Mouse (Mus musculus): ENCODE measurements around the gene Sys1. TPM values are rescaled to one million over a fixed set of nuclear protein-coding genes. Genes with fewer than 3 reads are reported as not detected.

Sys1 gene
- 10 to 100 TPM; 43.9 to 45.8 TPM for total RNA-seq (2021)
- long read RNA-seq, transcript Sys1-201 (4 exons, 1,606 nt) = major isoform, 55 of 80 reads
- long read RNA-seq, partial matches to known transcripts = 20 of 80 reads
- long read RNA-seq, other reads (novel, unspliced or antisense) = 4 of 80 reads

DNA sequence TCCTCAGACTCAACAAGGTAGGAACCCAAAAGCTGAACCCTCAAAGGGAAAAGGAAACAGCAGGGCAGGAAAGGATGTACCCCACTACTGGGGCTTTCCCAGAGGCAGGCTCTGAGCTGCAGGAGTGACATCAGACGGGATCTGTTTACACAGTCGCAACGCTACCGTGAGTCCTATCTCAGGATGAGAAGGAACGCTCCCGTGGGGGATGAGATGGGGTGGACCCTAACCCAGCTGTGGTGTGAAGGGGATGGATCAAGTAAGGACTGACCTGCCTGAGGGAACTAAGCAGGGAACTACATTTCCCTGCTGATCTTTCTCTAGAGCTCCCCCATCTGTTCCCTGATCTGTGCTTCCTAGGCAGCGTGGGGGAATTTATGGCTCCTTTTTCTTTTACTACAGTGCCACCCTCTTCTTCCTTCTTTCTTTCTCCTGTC lies at the start of gene Sys1:
Gene Sys1 (plus strand): TSS at position 101 of the 437 bp plus-strand sequence.
- DNase-seq (ENCODE audit: low spot score in 2 of 2) = peak; percentile 41 to 44

DNA sequence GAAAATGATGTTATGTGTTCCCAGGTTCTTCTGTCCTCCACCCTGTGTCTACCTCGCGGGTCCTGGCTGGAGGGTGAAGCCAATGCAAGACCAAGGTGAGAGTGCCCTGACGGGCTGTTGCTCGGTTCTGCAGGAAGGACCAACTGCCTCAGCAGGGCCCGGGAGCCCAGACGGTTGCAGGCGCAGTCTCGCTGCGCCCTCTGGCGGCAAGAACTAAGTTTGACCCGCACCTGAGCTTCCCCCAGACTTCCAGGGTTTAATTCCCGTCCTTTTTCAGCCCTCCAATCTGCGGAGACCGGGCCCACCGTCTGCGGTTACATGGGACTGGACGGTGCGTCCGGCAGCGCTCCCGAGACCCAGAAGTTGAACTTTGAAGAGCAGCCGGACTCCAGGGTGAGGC lies 49.1 kb upstream of the Sys1 start:
- peak; percentile 77 to 83 for DNase-seq (ENCODE audit: low spot score in 2 of 2)

DNA sequence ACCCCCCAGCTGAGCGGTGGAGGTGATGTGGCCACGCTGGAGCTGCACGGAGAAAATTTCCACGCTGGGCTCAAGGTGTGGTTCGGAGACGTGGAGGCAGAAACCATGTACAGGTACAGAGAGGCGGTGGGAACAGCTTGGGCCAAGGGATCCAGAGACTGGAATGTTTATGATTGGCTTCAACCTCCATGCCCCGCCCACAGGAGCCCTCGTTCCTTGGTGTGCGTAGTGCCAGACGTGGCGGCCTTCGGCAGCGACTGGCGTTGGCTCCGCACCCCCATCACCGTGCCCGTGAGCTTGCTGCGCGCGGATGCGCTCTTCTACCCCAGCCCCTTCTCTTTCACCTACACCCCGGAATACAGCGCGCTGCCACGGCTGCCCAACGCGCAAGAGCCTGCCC lies 42.6 kb upstream of the Sys1 start:
- no peak for DNase-seq (ENCODE audit: low spot score in 2 of 2)

DNA sequence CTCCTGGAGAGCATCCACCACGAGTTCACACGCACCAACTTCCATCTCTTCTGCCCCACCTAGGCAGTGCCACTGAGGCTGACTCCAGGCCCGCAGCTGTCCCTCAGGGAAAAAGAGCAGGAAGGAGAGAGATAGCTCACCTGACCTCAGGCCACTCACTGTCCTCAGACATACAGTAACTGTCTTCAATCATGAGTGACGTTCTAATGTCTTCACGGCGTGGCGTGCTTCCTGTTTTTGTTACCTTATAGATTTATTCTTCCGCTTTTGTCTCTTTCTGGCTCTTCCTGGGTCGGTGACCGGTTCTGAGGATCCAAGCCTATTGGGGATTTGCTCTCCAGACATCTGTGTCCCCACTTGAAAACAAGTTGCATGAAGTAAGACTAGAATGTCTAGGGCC lies 42.2 kb upstream of the Sys1 start:
- no peak for DNase-seq (ENCODE audit: low spot score in 2 of 2)

DNA sequence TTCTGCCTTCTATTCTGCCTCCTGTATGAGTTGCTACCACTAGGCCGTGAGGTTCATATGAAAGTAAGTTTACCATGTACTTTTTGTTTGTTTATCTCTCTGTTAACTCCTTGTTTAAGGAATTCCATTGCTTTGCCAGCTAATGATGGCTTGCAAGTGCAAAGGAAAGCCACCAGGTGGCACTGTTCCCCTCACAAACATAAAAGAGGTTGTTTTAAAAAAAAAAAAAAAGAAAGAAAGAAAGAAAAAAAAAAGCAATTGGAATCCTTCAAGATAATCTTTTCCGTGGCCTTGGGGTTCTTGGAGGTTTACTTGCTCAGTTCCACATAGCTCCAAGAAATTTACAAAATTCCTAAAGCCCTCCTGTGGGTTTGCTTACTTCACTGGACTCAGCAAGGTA lies 39.6 kb upstream of the Sys1 start:
- peak in 1 of 2 experiments; percentile 53 for DNase-seq (ENCODE audit: low spot score in 2 of 2)

DNA sequence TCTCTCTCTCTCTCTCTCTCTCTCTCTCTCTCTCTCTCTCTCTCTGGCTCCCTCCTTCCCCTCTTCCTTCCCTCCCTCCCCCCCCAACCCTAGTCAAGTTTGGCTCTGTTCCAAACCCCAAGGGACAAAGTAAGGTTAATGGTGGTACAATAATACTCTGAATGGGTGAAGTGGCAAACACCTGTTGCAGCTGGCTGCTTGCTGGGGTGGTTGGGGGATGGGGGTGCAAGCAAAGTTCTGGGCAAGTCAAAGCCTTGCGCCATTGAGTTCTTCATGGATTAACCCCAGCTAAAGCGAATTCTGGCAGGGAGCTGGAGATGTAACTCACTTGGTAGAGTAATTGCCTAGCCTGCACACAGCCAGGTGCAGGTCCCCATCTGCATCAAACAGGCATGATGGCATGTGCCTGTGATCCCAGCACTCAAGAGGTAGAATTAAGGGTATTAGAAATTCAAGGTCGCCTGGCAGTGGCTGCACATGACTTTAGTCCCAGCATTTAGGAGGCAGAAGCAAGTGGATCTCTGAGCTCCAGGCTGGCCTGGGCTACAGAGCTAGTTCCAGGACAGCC lies 38.4 kb upstream of the Sys1 start:
- DNase-seq (ENCODE audit: low spot score in 2 of 2) = no peak

DNA sequence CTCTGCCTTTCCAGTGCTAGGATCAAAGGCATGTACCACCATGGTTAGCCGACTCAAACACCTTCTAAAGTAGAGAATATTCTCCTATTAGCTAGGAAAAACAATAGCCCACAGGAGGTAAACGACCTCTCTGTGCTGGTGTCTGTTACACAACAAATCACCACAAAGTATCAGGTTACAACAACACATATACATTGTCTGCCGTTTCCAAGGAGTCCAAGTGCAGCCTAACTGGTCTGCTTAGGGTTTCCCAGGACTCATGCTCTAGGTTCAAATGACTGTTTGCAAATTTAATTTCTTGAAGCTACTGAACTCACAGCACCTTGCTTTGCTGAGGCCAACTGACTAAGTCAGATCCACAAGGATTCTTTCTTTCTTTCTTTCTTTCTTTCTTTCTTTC lies 37.3 kb upstream of the Sys1 start:
- DNase-seq (ENCODE audit: low spot score in 2 of 2) = no peak

DNA sequence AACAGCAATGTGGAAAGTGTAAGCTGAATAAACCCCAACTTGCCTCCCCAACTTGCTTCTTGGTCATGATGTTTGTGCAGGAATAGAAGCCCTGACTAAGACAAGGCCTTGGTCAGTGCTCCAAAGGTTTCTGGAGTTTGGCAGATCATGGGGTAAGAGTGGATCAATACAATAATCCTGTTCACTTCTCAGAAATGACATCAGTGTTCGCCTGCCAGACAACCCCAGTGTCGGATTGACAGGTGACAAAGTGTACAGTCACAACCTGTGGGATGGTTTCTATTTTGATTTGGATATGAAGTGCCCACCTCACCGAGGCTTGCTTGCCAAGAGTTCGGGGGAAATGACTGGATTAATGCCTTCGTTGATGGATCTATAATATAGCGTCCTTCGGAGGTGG lies 35.5 kb upstream of the Sys1 start:
- DNase-seq (ENCODE audit: low spot score in 2 of 2) = no peak

DNA sequence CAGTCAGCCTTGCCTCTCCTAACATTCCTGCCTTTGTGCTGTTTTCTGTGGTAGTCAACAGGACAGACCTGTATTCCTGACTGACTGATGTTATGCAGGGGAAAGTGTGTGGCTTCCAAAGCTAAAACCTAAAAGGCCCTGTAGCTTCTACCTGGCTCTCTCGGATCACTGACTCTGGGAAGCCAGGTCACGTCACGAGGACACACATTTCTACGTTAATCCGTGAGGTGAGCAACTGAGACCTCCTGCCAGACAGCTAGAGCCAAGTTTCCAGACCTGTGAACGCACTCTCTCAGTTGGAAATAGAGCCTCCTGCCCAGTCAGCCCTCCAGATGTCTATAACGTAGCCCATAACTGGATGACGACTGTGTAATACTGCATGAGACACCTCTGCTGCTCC lies 34.8 kb upstream of the Sys1 start:
- no peak for DNase-seq (ENCODE audit: low spot score in 2 of 2)

DNA sequence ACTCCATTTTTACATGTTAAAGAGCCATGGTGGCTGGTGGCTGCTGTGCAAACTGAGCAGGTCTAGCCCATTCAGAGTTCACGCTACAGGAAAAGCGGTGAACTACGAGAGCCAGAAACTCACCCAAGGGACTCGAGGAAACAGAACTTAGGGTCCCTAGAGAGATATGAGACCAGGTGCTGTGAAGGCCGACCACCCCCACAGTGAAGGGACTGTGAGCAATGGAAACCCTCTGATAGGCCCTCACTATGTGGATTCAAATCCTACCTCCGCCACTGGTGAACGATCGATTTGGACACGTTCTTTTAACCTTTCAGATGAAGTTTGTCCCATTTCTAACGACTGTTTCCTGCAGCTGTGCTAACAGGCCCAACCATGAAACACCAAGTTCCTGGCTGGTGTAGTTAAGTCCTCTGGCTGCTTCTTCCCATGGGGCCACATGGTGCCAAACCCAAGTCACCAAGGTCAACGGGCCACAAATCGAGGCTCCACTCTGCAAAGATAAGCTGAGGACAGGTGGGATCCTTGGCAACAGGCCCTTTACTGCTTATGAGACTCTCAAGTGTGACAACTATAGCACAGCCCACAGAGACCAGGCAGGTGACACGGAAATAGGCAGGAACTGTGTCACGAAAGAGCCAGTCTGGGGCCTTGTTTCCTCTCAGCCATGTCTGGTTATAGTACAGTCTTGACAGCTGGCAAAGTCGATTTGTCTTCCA lies 33.9 kb upstream of the Sys1 start:
- DNase-seq (ENCODE audit: low spot score in 2 of 2) = no peak

DNA sequence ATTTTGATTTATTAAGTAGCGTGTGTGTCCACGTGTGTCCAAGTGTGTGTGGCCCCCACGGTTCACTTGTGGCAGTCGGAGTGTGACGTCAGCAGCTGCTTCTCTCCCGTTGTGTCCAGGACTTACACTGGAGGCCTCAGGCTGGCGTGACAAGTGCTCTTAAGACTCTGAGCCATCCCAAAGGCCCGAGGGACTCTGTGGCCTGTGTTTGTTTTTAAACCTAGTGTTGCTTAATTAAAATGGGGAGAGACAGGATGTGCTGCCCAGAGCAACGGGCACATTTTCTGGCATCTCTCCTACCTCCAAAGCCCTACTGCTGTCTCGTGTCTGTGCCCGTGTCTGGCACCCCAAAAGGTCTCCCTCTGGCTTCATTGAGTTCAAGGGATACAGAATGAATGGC lies 33.3 kb upstream of the Sys1 start:
- DNase-seq (ENCODE audit: low spot score in 2 of 2) = no peak

DNA sequence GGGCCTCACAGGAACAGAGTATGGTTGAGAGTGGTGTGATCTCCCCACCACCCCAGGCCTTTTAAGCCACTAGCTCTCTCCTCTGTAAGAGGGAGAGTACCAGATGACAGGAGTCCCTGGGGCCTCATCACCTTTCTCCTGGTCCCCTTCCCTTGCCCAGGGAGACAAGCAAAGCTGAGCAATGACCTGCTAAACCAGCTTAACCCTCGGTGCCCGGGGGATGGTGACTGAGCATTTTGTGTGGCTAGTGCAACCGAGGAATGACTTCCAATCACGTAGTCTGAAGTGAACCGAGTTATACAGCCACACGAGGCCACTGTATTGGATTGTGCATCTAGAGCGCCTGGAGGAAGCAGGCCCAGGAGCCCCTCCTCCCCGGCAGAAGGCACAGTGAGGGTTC lies 32.4 kb upstream of the Sys1 start:
- DNase-seq (ENCODE audit: low spot score in 2 of 2) = no peak

DNA sequence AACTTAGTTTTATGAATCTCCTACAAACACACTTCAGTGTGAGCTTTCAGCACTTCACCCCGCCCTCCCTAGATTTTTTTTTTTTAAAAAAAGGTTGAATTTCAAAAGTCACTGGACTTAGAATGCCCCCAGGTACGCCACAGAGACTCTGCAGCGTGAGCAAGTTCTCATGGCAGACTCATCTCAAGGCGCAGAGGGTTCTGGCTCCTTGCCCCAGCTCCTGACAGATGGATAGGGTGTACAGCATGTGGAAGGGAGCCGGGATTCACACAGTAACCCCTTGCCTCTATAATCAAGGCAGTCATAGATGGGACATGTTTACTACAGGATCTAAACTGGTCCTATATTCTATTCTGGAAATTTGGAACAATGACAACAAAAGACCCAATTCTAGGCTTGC lies 31.4 kb upstream of the Sys1 start:
- DNase-seq (ENCODE audit: low spot score in 2 of 2) = no peak

DNA sequence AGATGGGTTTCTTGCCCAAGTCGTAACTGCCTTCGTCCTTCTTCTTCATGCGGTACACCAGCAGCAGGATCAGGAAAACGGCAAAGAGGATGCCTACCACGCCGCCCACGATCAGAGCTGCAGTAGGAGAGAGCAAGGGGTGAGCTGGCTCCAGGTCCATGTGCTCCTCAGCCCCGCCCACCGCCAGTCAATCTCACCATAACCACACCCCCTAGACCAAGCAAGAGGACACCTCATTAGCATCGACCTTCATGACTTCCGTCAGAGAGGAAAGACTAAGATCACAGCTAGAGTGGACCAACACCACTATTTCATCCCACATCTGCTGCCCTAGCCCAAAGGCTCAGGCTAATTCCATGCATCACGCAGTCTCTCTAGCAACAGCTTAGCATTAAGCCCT lies 30.6 kb upstream of the Sys1 start:
- DNase-seq (ENCODE audit: low spot score in 2 of 2) = no peak

DNA sequence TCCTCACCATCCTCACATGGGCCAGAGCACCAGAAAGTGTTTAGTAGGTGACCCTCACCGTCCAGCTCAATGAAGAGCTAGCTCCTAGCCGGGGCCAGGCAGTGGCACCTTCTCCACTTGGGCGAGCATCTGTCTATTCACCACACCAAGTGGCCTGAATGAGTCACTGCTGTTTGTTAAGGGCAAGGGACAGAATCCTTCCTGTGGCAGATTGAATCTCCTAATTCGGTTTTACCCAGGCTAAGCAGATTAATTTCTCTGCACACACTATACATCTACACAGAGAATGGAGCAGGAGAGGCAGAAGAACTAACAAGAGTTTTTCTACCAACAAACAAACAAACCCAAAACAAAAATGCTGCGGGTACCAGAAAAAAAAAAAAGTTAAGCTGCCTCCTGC lies 29.8 kb upstream of the Sys1 start:
- no peak for DNase-seq (ENCODE audit: low spot score in 2 of 2)

DNA sequence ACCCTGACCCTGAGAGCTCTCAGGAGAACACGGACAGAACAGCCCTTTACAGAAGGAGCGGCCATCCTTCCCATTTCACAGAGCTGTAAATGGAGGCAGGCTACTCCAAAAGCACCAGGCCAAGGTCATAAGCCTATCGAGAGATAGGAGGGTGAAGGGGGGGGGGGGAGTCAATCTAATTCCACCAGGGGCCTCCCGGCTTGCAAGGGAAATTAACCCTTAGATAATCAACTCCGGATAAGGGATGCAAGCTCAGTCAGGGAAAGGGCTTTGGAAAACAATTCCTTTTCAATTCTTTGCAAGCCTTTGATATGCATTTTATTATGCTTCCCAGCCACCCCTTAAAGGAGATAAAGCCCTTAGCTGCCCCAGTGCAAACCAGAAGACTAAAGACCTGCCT lies 28.3 kb upstream of the Sys1 start:
- no peak for DNase-seq (ENCODE audit: low spot score in 2 of 2)

DNA sequence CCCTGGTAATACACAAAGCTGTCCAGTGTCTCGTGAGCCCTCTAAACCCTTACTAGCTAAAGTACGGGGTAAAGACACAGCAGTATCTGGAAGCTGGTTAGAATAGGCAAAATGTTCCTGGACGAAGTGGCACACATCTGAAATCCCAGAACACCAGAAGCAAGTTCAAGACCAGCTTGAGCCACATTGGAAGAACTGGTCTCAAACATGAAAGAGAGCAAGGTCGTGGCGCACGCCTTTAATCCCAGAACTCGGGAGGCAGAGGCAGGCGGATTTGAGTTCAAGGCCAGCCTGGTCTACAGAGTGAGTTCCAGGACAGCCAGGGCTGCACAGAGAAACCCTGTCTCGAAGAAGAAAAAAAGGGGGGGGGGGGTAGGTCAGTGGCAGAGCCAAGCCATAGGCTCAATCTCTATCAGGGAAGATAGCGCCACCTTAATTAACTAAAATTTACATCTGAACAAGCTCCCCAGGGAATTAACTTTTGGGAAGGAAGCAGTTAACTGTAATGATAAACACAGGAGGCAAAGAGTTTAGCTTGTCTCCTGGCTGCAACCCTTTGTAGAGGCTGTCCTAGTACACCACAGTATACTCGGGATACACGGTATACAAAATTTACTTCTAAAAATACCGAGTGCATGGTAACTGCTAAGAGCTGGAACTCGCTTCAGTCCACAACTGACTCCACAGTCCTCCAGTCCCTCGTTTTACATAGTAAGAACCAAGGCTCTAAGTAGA lies 26.7 kb upstream of the Sys1 start:
- no peak for DNase-seq (ENCODE audit: low spot score in 2 of 2)

DNA sequence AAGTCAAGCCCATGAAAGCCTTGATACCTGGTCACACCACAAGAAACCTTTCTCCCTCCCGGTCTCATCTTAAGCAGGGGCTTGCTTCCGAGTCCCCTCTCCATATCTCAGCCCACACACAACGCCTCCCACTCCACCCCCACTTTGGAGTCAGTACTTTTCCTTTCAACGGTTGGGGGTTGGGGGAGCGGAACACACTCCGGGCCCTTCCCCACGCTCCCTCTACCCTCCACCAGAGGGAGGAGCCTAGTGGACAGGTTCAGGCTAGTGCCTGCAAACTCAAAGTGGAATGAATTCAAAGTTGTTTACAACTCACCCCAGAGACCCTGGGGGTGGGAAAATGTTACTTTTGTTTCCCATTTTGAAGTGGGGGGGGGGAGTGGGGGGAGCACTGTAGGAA lies 26.1 kb upstream of the Sys1 start:
- DNase-seq (ENCODE audit: low spot score in 2 of 2) = no peak

DNA sequence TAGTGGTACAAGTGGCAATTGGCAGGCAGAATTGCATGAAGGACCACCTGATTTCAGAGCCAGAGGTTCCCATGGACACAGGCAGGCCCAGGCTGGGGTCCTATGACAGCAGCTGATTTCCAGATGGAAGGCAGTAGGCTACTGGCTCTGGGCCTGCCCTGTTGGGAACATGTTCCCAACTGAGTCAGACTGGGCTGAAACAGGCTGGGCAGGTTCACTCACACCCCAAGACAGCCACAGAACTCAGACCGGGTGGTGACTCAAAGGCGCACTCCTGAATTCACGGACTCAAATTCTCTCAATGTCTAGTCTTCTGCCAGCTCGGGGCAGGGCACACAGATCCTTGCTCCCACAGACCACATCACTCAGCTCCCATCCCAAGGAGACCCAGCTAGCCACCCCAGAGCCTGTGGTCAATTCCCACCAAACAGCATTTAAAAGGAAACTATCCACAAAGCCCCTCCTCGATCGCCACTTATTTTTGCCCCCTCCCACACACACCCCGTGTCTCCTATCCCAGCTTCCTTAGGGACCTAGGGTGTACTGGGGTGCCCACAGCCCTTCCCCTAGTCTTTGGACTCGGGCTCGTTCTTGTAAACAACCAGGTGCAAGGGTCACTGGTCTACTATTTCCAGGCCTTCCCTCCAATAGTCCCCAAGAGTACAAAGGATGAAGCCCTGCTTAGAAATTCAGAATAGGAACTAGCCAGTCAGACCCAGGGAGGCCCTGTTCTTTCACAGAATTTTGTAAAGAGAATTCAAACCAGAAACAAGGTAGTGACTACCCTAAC lies 24.9 kb upstream of the Sys1 start:
- DNase-seq (ENCODE audit: low spot score in 2 of 2) = no peak

DNA sequence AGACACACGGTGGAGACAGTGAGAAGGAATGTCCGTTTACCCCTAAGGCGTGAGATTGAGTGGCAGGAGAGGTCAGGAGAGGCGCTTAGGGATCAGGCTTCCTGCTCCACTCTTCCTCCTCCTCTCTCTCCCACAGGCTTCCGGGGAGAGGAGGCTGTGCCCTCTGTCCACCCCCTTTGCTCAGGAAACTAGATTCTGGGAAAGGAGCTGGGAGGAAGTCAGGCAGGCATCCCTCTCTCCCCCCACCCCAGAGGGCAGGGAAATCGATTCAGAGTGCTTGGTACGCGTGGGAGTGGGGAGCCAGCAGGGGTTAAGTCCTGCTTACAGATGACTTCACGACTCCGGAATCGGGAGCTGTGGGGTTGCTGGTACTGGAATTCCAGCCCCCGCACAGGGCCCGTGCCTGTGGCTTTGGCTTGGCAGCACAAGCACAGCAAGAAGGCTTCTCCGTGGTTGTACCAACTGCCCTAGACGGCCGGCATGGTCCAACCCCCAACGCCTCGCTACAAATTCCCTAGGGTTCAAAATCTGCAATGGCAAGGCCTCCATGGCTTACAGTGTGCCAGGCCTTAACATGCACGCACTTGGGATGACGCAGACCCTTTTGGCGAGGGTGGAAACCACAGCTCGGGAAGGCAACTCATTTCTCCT lies 24.1 kb upstream of the Sys1 start:
- no peak for DNase-seq (ENCODE audit: low spot score in 2 of 2)

DNA sequence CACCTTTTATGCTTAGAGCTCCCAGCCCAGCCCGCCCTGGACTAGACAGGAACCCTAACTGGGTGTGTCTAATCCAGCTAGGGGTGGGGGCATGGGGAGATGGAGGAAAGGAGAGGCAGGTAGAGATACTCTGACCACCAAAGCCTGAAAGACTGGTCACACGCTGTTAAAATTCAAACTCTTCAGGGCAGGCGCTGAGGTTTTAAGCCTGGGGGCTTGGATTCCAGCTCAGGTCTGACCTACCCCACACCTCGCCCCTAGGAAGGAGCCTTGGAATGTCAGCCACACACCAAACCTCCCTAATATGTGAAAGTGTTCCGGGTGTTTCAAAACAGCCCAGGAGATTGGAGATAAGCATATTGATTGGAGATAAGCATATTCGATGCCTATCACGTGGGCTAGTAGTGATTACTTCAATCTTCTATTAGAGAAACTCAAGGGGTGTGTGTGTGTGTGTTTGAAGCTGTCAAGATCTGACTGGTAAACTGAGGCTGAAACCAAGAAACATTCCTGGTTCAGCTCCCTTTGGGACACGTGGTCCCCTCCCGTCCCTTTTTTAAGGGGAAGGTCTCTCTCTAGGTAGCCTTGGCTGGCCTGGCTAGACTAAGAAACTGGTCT lies 23.4 kb upstream of the Sys1 start:
- DNase-seq (ENCODE audit: low spot score in 2 of 2) = no peak

Data from layer of hippocampus, postnatal 10 days (tissue).